Mouse (Mus musculus) mouse embryonic stem cell (cell line): Measurements from ENCODE around the gene Plekhh3.
"Not testable (repeated sequence)": the region's sequence is repeated elsewhere in the genome, so short reads cannot be mapped to it uniquely, and the experiment has no call there.

Experiments
- in situ Hi-C, 2 experiments: fragments of 300-500 bp; cut with MboI; formaldehyde crosslinking; loops; 1 replicate in 1 of 2; 3 replicates in 1 of 2; pipeline ENCODE4 v1.14.3; 2019 to 2020; ENCODE audit warnings: low sequenced_read_pairs in 2 of 2, low pct_unique_long_range_greater_than_20kb in 1 of 2, mixed read lengths in 1 of 2; ENCODE audit not compliant: unreplicated experiment in 1 of 2

Gene Plekhh3

DNA sequence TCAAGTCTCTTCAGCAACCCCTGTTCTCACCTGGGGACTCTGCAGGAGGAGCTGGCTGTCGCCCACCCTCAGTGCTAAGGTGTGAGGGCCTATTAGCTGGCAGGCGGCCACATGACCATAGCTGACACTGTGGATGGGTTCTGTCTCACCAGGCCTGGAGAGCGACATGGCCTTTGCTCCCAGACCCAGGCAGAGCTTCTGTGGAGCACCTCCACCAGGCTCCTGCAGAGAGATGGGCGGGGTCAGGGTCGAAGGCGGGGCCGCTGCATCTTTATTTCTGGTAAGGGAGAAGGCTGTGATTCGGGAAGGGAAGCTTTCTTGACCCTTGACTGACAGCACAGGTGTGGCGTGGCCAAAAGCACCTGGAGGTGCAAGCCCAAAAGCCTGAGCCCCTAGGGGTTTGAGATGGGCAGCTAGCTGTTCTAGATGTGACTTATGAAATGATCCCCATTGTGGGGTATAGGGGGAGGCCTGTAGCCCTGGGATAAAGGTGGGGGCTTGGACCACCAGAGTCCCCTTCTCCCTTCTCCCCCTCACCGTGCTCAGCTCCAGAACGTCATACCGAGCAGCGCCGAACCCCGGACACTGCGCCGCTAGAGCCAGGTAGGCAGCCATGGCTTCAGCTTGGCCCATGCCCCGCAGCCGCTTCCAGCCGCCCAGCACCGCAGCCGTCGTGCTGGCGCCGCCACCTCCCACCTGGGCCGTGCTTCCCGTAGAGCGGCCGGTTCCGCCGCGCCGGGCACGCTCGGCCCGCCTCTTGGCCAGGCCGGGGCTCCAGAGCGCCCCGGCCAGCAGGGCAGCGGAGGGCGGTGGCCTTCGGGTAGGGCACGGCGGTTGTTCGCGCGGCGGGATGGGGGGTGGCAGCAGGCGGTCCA is 7.4 kb downstream of the Plekhh3 start:
- in situ Hi-C loops: no loop called here

GRCm38 (mm10) chr11:101162772-101163171 is 8.4 kb downstream of the Plekhh3 start:
- in situ Hi-C loops: no loop called here

DNA sequence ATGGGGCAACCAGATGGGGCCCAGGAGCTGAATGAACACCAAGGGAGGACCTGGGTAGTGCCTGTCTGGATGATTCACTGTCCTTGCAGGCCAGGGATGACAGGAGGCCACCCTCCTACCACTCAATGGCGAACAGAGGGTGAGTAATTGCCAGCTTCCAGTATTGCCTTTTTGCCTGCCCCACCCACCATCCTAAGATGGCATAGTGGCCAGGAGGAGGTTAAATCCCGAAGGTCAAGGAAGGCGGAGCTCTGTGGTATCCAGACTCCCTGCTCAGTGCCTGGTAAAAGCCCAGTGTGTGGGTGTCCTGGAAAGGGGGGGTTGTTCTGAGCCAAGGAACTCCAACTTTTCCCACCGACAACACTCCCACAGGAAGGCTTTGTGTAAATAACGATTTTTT is 8.8 kb downstream of the Plekhh3 start:
- in situ Hi-C loops: no loop called here

- in situ Hi-C loops: no loop called here
These were observed 9.6 kb downstream of the Plekhh3 start for GRCm38 (mm10) chr11:101161551-101161950.

DNA sequence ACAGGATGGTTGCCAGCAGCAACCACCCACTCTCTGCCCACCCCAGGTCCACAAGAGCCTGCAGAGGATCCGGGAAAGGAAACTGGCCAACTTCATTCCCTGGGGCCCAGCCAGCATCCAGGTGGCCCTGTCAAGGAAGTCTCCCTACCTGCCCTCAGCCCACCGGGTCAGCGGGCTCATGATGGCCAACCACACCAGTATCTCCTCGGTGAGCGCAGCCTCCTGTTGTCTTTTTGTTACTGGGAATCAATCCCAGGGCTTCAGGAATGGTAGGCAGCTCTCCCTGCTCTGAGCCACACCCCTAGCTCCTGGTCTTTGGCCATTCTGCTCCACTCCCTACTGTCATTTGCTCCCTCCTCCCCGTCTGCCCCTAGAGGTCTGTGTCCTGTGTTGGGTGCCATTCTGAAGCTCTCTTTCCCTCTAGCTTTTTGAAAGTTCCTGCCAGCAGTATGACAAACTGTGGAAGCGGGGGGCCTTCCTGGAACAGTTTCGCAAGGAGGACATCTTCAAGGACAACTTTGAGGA is 10.1 kb downstream of the Plekhh3 start:
- in situ Hi-C loops: not testable (repeated sequence)

- in situ Hi-C loops: not testable (repeated sequence)
These were observed 11.0 kb downstream of the Plekhh3 start for GRCm38 (mm10) chr11:101160151-101160550.

GRCm38 (mm10) chr11:101155728-101156371 is 15.3 kb downstream of the Plekhh3 start, which contains the start of gene Tubg2:
Gene Tubg2, plus strand, starts transcription at chr11:101155907.
- in situ Hi-C loops: no loop called here

DNA sequence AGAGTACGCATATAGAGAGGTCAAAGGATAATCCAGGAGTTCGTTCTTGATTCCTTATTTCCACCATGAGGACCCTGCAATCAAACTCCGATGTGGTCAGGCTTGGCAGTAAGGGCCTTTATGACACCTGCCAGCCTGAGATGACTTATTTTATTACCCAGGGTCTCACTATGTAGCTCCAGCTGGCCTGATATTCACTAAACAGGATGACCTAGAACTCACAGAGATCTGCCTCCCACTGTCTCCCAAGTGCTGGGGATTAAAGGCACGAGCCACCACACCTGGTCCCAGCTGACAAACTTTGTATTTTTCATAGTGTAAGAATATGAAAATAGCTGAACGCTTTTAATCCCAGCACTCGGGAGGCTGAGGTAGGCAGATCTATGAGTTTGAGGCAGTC is 16.0 kb downstream of the Plekhh3 start:
- in situ Hi-C loops: no loop called here

DNA sequence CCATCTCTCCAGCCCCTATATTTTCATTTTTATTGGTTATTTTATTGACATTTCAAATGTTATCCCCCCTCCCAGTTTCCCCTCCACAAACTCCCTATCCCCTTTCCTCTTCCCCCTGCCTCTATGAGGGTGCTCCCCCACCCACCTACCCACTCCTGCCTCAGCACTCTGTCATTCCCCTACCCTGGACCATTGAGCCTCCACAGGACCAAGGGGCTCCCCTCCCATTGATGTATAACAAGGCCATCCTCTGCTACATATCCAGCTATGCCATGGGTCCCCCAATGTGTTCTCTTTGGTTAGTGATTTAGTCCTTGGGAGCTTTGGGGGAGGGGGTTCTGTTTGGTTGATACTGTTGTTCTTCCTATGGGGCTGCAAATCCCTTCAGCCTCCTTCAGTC is 16.5 kb downstream of the Plekhh3 start:
- in situ Hi-C loops: no loop called here

DNA sequence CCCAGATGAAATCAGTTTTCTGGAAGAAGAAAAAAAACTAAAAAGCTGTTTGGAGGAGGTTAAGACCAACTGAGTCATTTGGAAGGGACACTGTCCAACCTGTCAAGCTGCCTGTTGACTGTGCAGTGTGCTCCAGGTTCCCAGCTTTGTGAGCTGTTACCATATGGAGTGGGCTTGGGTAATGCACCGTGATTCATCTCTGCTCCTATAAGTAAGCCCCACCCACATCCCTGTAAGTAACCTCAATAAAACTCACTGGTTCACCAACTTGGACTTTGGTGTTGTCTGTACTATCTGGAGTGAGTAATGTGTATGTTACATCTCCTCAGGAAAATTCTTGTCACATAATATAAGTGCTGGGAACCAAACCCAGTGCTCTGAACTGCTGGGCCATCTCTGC is 18.3 kb downstream of the Plekhh3 start:
- in situ Hi-C loops: no loop called here

GRCm38 (mm10) chr11:101151063-101151462 is 20.1 kb downstream of the Plekhh3 start:
- in situ Hi-C loops: no loop called here

DNA sequence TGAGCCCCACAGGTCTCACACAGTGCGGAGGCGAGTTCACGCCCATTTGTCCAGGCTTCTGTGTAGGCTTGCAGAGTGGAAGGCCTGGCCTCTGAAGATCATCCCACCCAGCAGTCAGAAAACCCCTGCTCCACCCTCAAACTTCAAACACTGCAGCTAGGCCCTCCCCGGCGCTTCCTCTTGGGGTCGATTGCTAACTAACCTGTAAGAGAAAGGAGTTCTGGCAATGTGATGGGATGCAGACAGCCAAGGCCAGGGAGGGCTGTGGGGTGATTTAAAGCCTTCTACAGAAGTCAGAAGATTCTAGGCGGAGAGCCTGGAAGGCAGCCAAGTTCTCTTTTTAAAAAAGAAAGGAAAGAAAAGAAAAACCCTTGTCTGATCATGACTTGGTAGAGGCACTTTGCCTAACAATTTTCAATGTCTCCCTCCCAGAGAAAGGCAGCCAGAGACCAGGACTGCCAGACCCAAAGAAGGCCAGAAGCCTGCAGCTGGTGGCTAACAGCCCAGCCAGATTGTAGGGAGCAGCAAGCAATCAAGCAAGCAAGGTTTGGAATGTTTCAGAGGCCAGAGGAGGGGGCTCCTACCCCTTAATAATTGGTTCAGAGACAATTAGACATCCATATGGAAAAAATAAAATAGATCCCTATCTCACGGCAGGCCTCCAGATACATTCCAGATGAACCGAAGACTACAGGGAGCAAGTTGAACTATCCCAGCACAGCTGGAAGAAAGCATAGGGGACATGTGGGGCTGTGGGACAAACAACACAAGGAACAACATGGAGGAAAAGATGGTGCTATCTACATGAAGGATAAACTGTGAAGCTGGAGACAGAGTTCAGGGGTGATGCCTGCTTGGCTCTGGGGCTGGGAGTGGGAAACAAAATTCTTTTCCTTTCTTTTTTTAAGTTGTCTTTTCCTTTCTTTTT is 21.7 kb downstream of the Plekhh3 start:
- in situ Hi-C loops: no loop called here

DNA sequence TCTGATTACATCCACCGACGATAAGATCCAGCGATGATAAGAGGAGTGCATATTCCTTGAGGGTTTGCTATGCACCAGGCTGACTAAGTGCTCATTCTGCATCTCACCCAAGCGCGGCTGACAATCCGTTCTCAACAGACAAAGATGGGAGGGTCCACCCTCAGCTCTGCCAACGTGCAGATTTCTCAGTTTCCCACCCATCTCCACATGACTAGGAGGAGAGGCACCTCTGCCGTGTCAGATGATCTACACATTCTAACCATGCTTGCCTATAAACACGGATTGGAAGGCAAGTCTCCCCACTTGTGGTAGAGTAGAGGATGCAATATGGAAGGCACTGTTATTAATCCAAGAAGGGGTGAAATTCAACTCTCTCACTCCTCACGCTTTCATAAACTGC is 22.4 kb downstream of the Plekhh3 start:
- in situ Hi-C loops: no loop called here

- in situ Hi-C loops: no loop called here
These were observed 24.8 kb downstream of the Plekhh3 start for GRCm38 (mm10) chr11:101146377-101146776.

DNA sequence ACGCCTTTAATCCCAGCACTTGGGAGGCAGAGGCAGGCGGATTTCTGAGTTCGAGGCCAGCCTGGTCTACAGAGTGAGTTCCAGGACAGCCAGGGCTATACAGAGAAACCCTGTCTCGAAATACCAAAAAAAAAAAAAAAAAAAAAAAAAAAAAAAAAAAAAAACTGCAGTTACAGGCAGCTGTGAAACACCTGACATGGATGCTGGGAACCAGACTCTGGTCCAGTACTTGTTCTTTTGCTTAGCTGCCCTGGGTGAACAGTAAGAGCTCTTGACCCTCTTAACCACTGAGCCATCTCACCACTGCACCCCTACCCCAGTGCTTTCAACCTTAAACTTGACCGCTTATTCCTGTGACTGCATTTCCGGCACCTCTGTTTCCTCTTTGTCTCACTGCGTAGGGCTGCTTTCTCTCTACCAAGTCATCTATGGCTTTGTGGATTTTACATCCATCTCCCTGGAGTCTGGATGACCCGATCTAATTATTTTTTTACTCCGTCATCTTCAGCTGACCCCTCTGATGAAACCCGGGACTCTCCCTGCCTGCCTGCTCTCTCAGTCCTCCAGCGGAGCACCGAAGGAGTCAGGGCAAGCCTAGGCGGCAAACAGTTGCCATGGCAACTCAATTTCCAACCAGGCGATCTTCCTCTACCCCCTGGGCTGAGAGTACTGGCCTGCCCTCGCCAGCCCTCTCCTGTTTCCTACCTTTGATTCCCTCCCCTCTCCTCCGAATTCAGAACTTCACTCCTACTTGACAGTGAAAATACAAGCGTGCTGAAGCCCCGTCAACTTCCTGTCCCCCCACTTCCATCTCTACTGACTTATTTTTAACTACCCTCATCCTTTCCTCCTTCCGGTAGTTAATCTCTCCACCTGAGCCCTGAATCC is 27.6 kb downstream of the Plekhh3 start:
- in situ Hi-C loops: no loop called here

DNA sequence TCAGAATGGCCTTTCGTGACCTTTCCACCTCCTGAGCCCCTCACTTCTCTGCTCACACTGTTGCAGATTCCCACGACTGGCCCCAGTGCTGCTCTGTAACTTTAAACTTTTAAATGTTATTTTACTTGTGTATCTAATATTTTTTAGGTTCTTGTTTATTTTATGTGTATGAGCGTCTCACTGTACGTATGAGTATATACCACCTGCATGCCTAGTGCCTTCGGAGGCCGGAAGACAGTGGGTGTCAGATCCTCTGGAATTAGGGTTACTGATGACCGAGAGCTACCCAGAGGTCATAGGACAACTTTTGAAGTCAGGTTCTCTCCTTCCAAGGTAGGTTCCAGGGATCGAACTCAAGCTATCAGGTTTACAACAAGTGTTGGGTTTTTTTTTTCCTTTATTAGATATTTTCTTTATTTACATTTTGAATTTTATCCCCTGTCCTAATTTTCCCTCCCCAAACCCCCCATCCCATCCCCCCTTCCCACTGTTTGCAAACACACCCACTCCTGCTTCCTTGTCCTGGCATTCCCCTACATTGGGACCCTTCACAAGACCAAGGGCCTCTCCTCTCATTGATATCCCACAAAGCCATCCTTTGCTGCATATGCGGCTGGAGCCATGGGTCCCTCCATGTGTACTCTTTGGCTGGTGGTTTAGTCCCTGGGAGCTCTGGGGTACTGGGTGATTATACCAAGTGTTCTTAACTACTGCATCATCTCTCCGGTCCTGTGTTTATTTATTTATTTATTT is 28.8 kb downstream of the Plekhh3 start:
- in situ Hi-C loops: no loop called here

GRCm38 (mm10) chr11:101141088-101141487 is 30.1 kb downstream of the Plekhh3 start:
- in situ Hi-C loops: no loop called here
